Mouse (Mus musculus) testis, adult 2 months (tissue): ENCODE results near the gene 1700003H04Rik. TPM values are rescaled to one million over a fixed set of nuclear protein-coding genes. Genes with fewer than 3 reads are reported as not detected.

ENCODE experiments used
- H3K27ac ChIP-seq: fragments of 200-500 bp; 2 replicates; pipeline ENCODE4 v1.5.1; 2012; ENCODE audit warnings: low read depth, low read length; ENCODE audit not compliant: control insufficient read depth, insufficient read depth
- H3K27me3 ChIP-seq: fragments of 200-500 bp; 2 replicates; pipeline ENCODE4 v1.6.1; 2012; ENCODE audit warnings: mild to moderate bottlenecking, low read length, moderate library complexity; ENCODE audit not compliant: control insufficient read depth, insufficient read depth
- H3K36me3 ChIP-seq: fragments of 200-500 bp; 2 replicates; pipeline ENCODE4 v1.6.1; 2012; ENCODE audit warnings: mild to moderate bottlenecking, low read length; ENCODE audit not compliant: control insufficient read depth, insufficient read depth
- H3K4me1 ChIP-seq: fragments of 200-500 bp; 2 replicates; pipeline ENCODE4 v1.6.1; 2012; ENCODE audit warnings: low read length; ENCODE audit not compliant: control insufficient read depth, insufficient read depth
- H3K4me3 ChIP-seq: fragments of 200-500 bp; 2 replicates; pipeline ENCODE4 v1.5.1; 2012; ENCODE audit warnings: low read depth, mild to moderate bottlenecking, low read length, moderate library complexity, mixed read lengths; ENCODE audit not compliant: control insufficient read depth
- CTCF ChIP-seq: fragments of 200-500 bp; IDR thresholded peaks from 2 replicates; pipeline ENCODE4 v1.5.1; 2012; ENCODE audit warnings: low read depth, mild to moderate bottlenecking, inconsistent platforms, low read length, moderate library complexity; ENCODE audit not compliant: control insufficient read depth, insufficient read depth, insufficient replicate concordance
- POLR2A ChIP-seq: fragments of 200-500 bp; IDR thresholded peaks from 2 replicates; pipeline ENCODE4 v1.6.1; 2012; ENCODE audit warnings: low read depth, mild to moderate bottlenecking, inconsistent platforms, low read length, moderate library complexity; ENCODE audit not compliant: control insufficient read depth
- polyA plus RNA-seq: library from polyadenylated mRNA; depleted of rRNA; stranded (reverse); fragments of >200 nt; gene quantifications from 2 replicates; pipeline ENCODE4 v1.2.3, GENCODE M21; 2012; rRNA removed

The 1700003H04Rik gene
- 70.1 and 86.1 TPM in 2 replicates for polyA plus RNA-seq

DNA sequence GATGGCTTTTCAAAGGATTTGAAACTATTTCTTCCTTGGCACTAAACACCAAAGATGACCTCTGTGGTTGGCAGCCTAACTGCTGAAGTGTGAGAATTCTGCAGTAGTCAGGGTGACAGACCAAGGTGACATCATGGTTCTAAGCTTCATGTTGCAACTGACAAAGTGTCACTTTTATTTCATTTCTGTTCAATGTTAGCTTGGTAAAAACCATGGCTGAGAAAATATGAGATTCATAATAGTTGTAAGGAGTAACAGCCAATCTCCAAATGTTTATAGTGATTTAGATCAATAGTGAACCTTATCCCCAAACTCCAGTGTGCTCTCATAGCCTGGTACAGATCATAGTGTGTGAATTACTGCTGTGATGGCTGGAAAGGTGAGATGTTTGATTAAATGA lies at the start of gene 1700003H04Rik:
1700003H04Rik (minus strand) TSS at position 101 of the 400 bp plus-strand sequence.
- TF ChIP-seq POLR2A (no peak), CTCF (no peak)
- H3K27ac ChIP-seq = peak within 1 kb of the TSS; percentile 21; the same call in 1 of the 2 replicates
- no peaks in the 10 kb centered on the region for H3K4me1 ChIP-seq
- H3K36me3 ChIP-seq = no peaks in the 10 kb centered on the region
- H3K4me3 ChIP-seq = peak within 1 kb of the TSS; percentile 52; the same call in 1 of the 2 replicates
- no peaks in the 10 kb centered on the region for H3K27me3 ChIP-seq

DNA sequence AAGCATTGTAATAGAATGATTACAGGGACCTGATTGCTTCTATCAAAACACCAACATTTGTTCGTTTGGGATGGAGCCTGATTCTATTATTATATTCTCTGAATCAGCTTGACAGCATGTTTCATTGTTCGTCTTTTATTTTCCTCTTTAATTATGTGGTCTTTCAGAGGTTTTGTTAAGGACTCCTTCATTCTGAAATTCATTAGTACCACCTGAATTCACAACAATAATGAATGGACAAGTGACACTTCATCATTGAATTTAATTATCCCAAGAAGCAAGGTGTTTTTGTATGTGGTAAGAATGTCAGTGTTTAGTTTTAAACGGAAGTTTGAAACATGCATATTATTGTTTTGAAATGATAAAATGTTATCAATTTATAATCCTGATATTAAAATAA lies 42.1 kb upstream of the 1700003H04Rik start:
- Histone ChIP-seq H3K36me3 (no peaks in the 10 kb centered on the region), H3K4me1 (no peaks in the 10 kb centered on the region), H3K27me3 (no peaks in the 10 kb centered on the region), H3K4me3 (no peak overlapping the region), H3K27ac (no peak overlapping the region)
- TF ChIP-seq POLR2A = no peak
- TF ChIP-seq CTCF = no peak

DNA sequence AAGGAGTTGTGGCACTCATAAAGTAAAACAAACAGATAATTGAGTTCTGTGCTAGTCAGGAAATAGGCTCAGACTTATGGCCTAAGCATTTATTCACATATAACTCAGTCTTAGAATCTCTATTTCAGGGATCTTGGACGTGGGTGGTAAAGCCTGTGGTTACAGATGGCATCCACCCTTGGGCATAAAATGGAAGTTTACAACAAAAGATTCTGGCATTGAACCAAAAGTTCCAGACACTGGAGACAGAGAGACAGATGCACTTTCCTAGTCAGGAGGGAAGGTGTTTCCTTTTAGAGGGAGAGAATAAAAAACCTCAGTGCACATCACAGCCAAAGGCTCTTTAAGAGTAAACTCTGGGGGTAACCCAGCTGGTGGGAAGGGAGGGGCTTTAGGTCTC lies 32.4 kb upstream of the 1700003H04Rik start:
- TF ChIP-seq CTCF = no peak
- no peak for TF ChIP-seq POLR2A
- Histone ChIP-seq H3K4me3 (no peak overlapping the region), H3K27ac (no peak overlapping the region), H3K36me3 (no peaks in the 10 kb centered on the region), H3K4me1 (no peaks in the 10 kb centered on the region), H3K27me3 (no peaks in the 10 kb centered on the region)

DNA sequence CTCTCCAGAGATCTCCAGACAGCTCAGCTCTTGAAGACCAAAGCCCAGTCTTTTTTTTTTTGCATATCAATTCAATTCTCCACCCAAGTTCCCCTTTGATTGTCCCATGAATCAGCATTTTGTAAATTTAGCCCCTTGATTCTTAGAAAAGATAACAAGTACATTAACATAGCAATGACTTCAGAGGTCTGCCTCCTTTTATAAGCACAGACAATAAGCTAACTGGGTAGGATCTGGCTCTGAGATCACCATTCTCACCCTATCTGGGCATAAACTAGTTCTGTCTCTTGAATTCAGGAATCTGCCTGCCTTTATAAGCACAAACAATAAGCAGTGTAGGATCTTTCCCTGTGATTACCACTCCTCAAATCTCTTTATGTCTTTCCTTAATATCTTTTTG lies 29.1 kb upstream of the 1700003H04Rik start:
- Histone ChIP-seq H3K27ac (no peak overlapping the region), H3K27me3 (no peaks in the 10 kb centered on the region)
- TF ChIP-seq CTCF (no peak), POLR2A (no peak)

DNA sequence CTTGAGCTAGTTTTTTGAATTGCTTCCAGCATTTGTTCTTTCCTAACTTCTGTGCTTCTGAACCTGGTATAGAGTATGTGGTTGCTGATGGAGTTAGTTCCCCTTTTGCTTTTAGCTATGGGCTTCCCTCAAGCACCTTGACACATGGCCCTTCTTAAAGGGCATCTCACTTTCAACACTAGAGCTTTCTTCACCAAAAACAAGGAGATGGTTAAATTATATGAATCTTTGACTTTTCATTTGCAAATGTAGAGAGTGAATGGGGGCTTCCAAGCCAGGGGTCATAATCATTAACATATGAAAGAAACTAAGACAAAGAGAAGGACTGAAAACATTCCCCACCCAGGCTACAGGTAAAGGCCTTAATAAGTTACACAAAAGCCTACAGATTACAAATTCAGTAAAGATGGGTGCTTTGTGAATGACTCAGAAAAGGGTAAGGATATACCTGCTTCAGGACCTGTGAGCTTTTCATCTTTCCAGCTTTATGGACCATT lies 25.2 kb upstream of the 1700003H04Rik start:
- Histone ChIP-seq H3K4me1 (no peaks in the 10 kb centered on the region), H3K4me3 (no peak overlapping the region), H3K27me3 (no peaks in the 10 kb centered on the region), H3K27ac (no peak overlapping the region), H3K36me3 (no peaks in the 10 kb centered on the region)
- TF ChIP-seq CTCF = no peak
- no peak for TF ChIP-seq POLR2A

More for the DNA sequence above, 29.1 kb upstream of the 1700003H04Rik start:
- no peak overlapping the region for H3K4me3 ChIP-seq
- no peaks in the 10 kb centered on the region for H3K36me3 ChIP-seq
- H3K4me1 ChIP-seq = no peaks in the 10 kb centered on the region

DNA sequence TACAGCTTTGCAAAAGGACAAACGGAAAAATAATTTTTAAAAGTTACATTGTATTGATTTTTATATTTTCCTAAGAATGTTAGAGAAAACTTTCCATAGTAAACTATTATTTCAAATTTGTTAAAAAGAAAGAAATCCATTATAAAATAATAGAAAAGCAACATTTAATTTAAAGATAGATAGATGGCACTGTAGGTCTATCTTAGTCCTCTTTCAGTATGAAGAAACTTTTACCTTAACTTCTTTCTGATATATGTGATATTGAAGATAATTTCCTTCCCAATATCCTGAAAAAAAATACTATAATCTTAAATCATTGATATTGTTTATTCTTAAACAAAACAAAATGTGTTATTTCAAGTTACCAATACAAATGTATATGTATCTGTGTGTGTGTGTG lies 24.6 kb upstream of the 1700003H04Rik start:
- Histone ChIP-seq H3K4me1 (no peaks in the 10 kb centered on the region), H3K27ac (no peak overlapping the region)
- no peak for TF ChIP-seq CTCF

DNA sequence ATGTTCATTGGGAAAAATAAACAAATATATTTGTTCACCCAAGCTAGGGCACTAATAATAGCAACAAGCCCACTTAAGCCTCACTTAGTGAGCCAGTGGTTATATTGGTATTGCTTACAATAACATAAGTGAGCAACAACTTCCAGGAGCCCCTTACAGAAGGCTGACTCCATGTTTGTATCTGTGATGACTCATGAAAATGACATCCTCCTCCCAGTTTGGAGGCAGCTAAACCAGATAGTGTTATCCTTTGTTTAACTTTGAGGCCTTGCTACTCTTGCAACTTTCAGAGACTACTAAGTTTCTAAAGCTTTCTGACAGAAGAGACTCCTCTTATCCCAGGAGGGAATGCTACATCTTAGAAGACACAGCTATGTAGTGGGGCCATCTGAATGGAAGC lies 16.9 kb upstream of the 1700003H04Rik start:
- TF ChIP-seq POLR2A (no peak), CTCF (no peak)
- Histone ChIP-seq H3K27ac (no peak overlapping the region), H3K4me1 (no peaks in the 10 kb centered on the region), H3K36me3 (no peaks in the 10 kb centered on the region), H3K27me3 (no peaks in the 10 kb centered on the region), H3K4me3 (no peak overlapping the region)

More for the DNA sequence above, 24.6 kb upstream of the 1700003H04Rik start:
- H3K27me3 ChIP-seq = no peaks in the 10 kb centered on the region
- H3K4me3 ChIP-seq = no peak overlapping the region
- no peaks in the 10 kb centered on the region for H3K36me3 ChIP-seq

DNA sequence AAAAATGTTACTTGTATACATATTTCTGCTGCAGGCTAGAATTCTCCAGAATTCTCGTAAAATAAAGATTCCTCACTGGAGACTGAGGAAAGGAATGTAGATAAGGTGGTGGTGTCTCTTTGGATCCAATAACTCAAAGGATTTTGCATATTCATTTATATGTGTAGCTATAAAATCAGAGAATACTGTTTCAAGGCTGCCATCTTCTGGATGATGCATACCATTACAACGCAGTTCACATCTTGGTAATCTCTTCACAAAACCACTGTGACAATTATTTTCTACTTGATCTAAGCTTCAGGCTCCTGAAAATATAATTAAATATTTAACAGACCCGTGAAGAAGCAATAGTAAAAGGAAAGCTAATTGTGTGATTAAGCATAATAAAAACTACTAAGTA lies 6.6 kb upstream of the 1700003H04Rik start:
- Histone ChIP-seq H3K4me3 (no peak overlapping the region), H3K27ac (no peak overlapping the region), H3K36me3 (no peaks in the 10 kb centered on the region), H3K27me3 (no peaks in the 10 kb centered on the region), H3K4me1 (no peaks in the 10 kb centered on the region)
- TF ChIP-seq CTCF (no peak; the same call in 1 of the 2 replicates), POLR2A (no peak)
